Mouse (Mus musculus): ENCODE results near the gene Itgb7.

The Itgb7 gene

DNA sequence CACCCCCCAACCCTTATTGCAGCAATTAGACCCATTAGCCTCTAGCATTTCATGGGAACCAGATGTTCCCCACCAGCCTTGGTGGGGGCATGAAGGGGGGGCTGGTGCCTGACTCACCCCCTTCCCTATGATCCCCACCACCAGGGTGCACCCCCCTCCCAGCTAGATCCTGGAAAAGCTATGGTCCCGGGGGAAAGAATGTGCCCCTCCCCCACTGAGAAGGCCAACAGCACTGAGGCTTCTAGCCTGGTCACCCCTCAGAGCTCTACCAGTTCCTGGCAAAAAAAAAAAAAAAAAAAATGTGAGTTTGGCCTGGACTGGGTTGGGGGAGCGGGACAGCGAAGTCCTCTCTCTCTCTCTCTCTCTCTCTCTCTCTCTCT is 17.1 kb upstream of the Itgb7 start:
- no peak for DNase-seq (ENCODE audit: low spot score)

GRCm38 (mm10) chr15:102248131-102248811 is 16.5 kb upstream of the Itgb7 start:
- peak; percentile 59 for DNase-seq (ENCODE audit: low spot score)

- DNase-seq (ENCODE audit: low spot score): peak; percentile 76
Observed at GRCm38 (mm10) chr15:102247252-102248130, 15.7 kb upstream of the Itgb7 start.

GRCm38 (mm10) chr15:102246866-102247251 is 15.1 kb upstream of the Itgb7 start:
- peak; percentile 96 for DNase-seq (ENCODE audit: low spot score)

- DNase-seq (ENCODE audit: low spot score): peak; percentile 83
Observed at GRCm38 (mm10) chr15:102245891-102246741, 14.4 kb upstream of the Itgb7 start.

GRCm38 (mm10) chr15:102245461-102245881 is 13.7 kb upstream of the Itgb7 start:
- peak; percentile 66 for DNase-seq (ENCODE audit: low spot score)

GRCm38 (mm10) chr15:102244306-102245191 is 12.8 kb upstream of the Itgb7 start:
- peak; percentile 68 for DNase-seq (ENCODE audit: low spot score)

DNA sequence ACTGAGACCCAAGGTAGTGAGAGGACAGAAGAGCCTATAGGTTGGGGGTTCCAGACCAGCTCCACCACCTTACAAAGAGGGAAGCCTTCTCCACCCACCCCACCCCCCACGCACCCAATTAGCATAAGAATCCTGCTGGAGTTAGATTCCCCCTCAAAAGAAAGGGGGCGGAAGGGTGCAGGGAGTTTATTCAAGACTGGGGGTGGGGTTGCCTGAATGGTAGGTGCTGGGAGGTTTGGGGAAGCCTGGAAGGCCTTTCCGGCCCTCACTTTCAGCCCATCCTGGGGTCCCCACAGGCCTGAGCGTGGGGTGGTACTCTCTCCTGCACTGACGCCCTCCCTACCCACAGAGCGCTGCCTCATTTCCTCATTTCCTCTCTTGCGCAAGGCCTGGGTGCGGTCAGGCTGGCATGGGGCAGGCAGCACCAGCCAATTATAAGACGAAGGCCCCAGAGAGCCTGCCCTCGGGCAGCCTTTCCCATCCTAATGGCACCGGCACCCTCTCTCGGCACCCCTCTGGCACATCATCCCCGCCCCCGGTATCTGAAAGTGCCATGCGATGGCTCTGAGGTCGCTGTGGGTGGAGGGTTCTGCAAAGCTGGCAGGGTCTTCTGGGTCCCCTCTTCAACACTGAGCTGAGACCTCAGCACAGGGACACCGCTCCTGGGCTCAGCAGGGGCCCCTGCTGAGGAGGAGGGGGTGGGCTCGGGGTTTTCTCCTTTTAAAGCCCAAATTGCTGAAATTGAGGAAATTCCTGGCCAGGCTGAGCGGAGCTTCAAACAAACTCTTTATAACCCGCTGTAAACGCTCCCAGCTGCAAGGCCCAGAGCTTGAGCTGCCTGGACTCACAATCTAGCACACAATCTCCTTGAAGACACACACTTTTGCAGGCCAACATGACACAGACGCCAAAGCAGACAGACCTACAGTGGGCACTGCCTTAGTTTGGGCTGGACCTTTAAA is 11.8 kb upstream of the Itgb7 start:
- DNase-seq (ENCODE audit: low spot score): peak; percentile 84

- no peak for DNase-seq (ENCODE audit: low spot score)
Observed at GRCm38 (mm10) chr15:102242404-102243228, 10.9 kb upstream of the Itgb7 start.

GRCm38 (mm10) chr15:102240607-102241006 is 8.9 kb upstream of the Itgb7 start:
- no peak for DNase-seq (ENCODE audit: low spot score)

GRCm38 (mm10) chr15:102239851-102240250 is 8.1 kb upstream of the Itgb7 start:
- no peak for DNase-seq (ENCODE audit: low spot score)

GRCm38 (mm10) chr15:102239260-102239590 is 7.5 kb upstream of the Itgb7 start:
- peak; percentile 68 for DNase-seq (ENCODE audit: low spot score)

- DNase-seq (ENCODE audit: low spot score): no peak
Observed at GRCm38 (mm10) chr15:102238543-102239259, 7.0 kb upstream of the Itgb7 start.

- no peak for DNase-seq (ENCODE audit: low spot score)
Observed at GRCm38 (mm10) chr15:102235371-102236027, 3.8 kb upstream of the Itgb7 start.

DNA sequence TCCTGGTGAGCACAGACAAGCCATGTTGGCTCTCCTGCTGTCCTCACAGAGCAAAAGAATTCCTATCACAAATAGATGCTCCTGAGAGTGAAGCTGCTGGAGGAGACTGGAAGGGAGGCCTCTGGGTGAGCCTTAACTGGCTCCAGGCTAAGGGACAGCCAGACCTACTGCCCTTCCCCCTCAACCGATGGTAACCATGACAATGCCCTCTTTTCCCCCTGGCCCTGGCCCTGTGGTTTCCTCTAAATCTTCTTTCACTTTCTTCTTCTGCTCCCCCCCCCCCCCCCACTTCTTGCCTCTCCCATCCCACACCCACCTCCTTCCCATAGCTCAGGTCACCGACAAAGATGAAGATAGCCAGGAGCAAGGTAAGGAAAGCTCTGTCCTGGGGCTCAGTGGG is 2.2 kb upstream of the Itgb7 start:
- no peak for DNase-seq (ENCODE audit: low spot score)

GRCm38 (mm10) chr15:102232764-102233163 is 1.0 kb upstream of the Itgb7 start:
- DNase-seq (ENCODE audit: low spot score): no peak

GRCm38 (mm10) chr15:102230408-102231321 is 1.1 kb downstream of the Itgb7 start:
- no peak for DNase-seq (ENCODE audit: low spot score)

All from adipocyte (in vitro differentiated cells).